Mouse (Mus musculus) G1E-ER4 (cell line): Measurements from ENCODE around the gene Inpp4a. TPM values are rescaled to one million over a fixed set of nuclear protein-coding genes. Genes with fewer than 3 reads are reported as not detected.

ENCODE experiments used
- GATA1 ChIP-seq: IDR thresholded peaks from one replicate; pipeline ENCODE4 v1.8.0; 2012; ENCODE audit warnings: low read length, inconsistent platforms
- polyA plus RNA-seq: library from polyadenylated mRNA; stranded (reverse); fragments of >175 nt; gene quantifications from 2 replicates; pipeline ENCODE4 v1.2.3, GENCODE M21; 2012

The Inpp4a gene
- polyA plus RNA-seq, result 2.5 TPM in 2 replicates

- no peak for TF ChIP-seq GATA1
Observed at GRCm38 (mm10) chr1:37299540-37300491, at the start of gene Inpp4a. TSS of gene Inpp4a (plus strand) at chr1:37299865.

DNA sequence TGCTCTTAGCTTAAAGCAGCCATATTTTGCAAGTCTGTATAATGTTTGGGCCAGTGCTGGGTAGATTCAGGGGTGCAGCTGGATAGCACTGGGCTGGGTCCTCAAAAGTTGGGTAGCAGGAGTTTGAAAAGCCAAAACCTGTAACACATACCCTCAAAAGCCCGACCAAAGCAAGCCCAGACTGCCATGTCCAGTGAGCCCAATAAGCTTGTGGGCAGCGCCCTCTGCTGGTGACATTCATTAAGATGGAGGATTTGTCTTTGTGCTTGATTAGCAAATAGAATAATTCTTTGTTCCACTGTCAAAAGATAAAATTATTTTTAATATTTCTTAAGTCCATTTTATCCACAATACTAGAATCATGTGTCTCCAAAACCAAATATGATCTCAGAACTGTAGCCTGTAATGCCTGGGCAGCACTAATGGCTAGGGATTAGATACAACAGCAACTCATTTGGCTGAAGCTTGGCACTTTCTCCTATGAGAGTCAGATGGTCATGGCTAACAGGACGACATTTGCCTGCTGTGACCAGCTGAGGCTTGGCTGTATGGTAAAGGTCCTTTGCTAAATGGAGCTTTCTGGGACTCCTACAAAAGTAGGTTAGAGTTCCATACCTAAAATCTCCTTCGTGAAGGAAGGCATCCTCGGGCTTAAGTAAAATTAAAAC lies 48.9 kb upstream of the Inpp4a start:
- no peak for TF ChIP-seq GATA1

- no peak for TF ChIP-seq GATA1
Observed at GRCm38 (mm10) chr1:37258443-37258842, 41.2 kb upstream of the Inpp4a start.

DNA sequence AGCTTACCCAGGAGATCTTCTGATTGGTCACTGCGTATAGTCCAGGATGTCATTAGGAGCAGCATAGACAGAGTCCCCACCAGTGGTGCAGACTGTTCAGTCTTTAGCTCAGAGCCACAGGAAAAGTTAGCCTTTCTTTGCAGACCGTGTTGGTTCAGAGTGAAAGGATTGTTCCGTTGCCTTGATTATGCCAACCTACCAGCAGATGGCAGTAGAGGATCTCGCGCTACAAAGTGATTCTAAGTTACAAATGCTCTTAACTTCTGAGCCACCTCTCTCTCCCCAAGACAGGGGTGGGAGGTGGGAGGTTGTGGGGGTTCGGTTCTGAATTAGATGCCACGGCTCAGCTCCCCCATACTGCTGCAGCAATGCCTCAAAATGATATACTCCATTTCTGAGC lies 27.2 kb upstream of the Inpp4a start:
- TF ChIP-seq GATA1, result no peak

- no peak for TF ChIP-seq GATA1
Observed at GRCm38 (mm10) chr1:37286556-37286955, 13.1 kb upstream of the Inpp4a start.

GRCm38 (mm10) chr1:37287748-37288147 lies 11.9 kb upstream of the Inpp4a start:
- TF ChIP-seq GATA1, result no peak

- no peak for TF ChIP-seq GATA1
Observed at GRCm38 (mm10) chr1:37288181-37288935, 11.3 kb upstream of the Inpp4a start.

GRCm38 (mm10) chr1:37288941-37289340 lies 10.7 kb upstream of the Inpp4a start:
- TF ChIP-seq GATA1, result no peak

- no peak for TF ChIP-seq GATA1
Observed at GRCm38 (mm10) chr1:37296414-37296813, 3.3 kb upstream of the Inpp4a start.

- no peak for TF ChIP-seq GATA1
Observed at GRCm38 (mm10) chr1:37298904-37299303, 761 bp upstream of the Inpp4a start.

DNA sequence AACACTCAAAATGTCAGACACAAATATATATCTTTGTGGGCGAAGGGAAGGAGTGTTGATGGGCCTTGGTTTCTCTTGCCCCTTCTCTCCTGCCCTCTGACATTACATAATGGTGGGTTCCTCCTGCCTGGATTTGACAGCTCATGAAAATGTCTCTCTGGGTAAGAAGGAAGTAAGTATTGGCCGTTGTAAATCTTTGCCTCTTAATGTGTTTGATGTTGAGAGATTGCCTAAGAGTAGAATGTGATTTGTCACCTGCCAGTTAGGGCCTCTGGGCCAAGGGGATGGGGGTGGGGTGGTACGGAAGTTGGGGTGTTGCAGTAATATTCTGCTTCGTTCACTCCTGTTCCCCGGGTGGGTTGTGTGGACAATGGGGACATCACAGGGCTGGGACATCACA lies 985 bp downstream of the Inpp4a start:
- no peak for TF ChIP-seq GATA1

DNA sequence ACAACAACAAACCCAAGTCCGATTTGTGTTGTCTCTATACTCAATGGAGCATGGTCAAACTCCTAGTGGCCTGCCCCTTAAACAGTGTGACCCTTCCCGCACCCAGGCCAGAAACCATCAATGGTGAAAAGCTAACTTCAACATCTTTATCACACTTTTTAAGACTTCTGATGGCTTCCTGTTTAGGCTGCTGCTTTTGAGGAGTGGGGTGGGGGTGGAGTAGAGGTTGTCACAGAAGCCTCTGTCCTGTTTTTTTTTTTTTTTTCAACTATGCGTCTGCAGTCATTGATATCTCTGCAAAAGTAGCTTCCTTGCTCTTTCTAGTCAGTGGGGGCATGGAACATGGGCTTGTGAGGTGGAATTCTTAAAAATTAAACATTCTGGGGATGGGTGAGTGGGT lies 3.1 kb downstream of the Inpp4a start:
- TF ChIP-seq GATA1, result no peak

DNA sequence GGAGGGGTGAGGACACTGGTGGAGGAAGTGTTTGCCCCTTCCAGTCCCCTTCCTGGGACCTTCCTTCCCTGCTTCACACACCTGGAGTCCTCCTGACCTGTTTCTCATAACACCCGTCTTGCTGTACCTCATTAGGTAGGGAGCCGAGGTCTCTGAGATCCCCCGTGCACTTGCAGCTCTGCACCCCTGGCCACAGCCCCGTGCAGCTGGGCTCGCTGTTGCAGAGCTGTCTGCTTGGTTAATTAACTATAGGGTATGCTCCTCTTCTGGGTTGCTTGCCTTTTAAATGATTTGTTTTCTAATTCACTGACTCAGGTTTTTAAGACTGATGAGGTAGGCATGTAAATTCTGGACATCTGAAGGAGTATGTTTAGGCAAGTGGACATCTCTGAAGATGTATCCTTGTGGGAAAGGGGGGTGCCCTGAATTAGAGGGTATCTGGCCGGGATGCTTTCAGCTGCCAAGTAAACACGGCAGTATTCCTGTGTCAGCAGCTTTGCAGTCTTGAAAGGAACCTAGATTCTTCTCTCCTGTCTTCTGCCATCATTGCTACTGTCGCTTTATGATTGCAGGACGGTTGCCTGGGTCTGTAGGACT lies 6.1 kb downstream of the Inpp4a start:
- no peak for TF ChIP-seq GATA1

DNA sequence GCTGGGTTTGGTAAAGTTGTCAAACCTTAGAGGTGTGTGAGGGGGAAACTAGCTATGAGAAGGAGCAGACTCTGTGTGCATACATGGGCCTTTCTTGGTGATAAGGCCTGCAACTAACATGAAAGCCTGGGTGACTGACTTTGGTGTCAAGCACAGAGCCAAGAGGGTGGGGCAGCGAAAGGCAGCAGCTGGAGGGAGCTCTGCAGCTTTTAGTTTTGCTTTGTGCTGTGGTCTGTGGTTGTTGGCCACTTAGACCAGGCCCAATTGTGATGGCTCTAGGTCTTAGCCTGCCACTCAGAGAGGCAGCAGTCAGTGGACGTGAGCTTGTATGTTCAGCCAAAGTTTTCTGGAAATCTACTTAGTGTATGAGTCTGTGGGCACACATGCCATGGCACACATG lies 7.9 kb downstream of the Inpp4a start:
- TF ChIP-seq GATA1, result no peak

DNA sequence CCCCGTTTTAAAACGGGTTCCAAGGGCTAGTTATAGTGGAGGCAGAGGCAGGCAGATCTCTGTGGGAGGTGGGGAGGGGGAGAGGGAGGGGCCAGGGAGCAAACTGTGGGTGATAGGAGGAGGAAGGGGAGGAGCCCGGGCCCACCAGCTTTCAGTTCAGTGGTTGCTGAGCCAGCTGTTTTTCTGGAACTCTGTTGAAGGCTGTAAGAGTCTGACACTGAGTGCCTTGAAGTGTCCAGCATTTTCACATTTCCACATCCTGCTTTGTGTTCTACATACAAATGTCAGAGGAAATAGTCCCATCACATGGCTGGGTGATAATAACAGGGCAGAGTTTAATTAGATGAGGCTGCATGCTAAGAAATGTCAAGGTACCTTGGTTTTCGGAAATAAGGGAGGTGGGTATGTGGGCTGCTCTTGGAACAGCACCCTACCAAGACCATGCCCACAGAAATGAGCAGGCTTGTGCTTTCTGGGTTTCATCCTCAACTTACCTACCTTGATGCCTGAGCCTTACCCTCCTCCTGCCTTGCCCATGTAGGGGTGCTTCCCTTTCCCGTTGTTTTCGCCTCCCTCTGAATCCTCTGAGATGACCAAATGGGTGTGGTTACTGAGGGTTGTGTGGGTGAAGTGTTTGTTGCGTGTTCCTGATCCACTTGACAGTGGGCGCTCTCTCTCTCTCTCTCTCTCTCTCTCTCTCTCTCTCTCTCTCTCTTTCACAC lies 8.5 kb downstream of the Inpp4a start:
- TF ChIP-seq GATA1, result no peak
